Mouse (Mus musculus) heart, postnatal 10 days (tissue): Measurements from ENCODE around the gene 4930412O13Rik. TPM values are rescaled to one million over a fixed set of nuclear protein-coding genes. Genes with fewer than 3 reads are reported as not detected.

Source experiments
- DNase-seq, 2 experiments: peaks; one replicate each; pipeline ENCODE4 v3.0.0; 2021
- intact Hi-C: fragments of 180-260 bp; cut with DNase I; formaldehyde crosslinking; loops from one replicate; pipeline ENCODE4 v1.15.1; 2025
- total RNA-seq, 2 experiments: library from RNA; stranded (reverse); gene quantifications; 2 replicates each; pipeline ENCODE4 v1.2.3; 2021

Gene 4930412O13Rik
- total RNA-seq, 2 experiments from 2014 or later, result not detected

- intact Hi-C loops, result no loop called here
- no peak for DNase-seq
Measured at GRCm38 (mm10) chr2:9894836-9895593, 14.0 kb downstream of the 4930412O13Rik start.

GRCm38 (mm10) chr2:9896097-9896770 lies 15.2 kb downstream of the 4930412O13Rik start:
- intact Hi-C loops, result no loop called here
- DNase-seq, result no peak

GRCm38 (mm10) chr2:9897846-9898245 lies 16.8 kb downstream of the 4930412O13Rik start:
- DNase-seq, result no peak
- intact Hi-C loops, result no loop called here

- intact Hi-C loops, result no loop called here
- no peak for DNase-seq
Measured at GRCm38 (mm10) chr2:9903854-9904560, 23.0 kb downstream of the 4930412O13Rik start.

GRCm38 (mm10) chr2:9905995-9906394 lies 24.9 kb downstream of the 4930412O13Rik start:
- no peak for DNase-seq
- intact Hi-C loops, result no loop called here

GRCm38 (mm10) chr2:9917602-9918001 lies 36.5 kb downstream of the 4930412O13Rik start:
- intact Hi-C loops, result no loop called here
- no peak for DNase-seq

GRCm38 (mm10) chr2:9918691-9919471 lies 37.8 kb downstream of the 4930412O13Rik start:
- intact Hi-C loops, result no loop called here
- no peak for DNase-seq

- intact Hi-C loops, result no loop called here
- no peak for DNase-seq
Measured at GRCm38 (mm10) chr2:9926194-9926904, 45.3 kb downstream of the 4930412O13Rik start.

GRCm38 (mm10) chr2:9926905-9927283 lies 45.8 kb downstream of the 4930412O13Rik start:
- intact Hi-C loops, result no loop called here
- DNase-seq, result no peak

Other genes with a start within 250 kb of the 4930412O13Rik start
- gene 9230102O04Rik, start 8.3 kb downstream of the 4930412O13Rik start, total RNA-seq, result not detected
- under 1 TPM; 0.86 to 0.92 TPM for gene Gata3, start 8.8 kb downstream of the 4930412O13Rik start, total RNA-seq
- 1 to 10 TPM; 8.3 to 8.4 TPM for gene Taf3, start 167.3 kb downstream of the 4930412O13Rik start, total RNA-seq
- 1,000 to 10,000 TPM; 1,250 to 1,330 TPM for gene Atp5c1, start 199.3 kb downstream of the 4930412O13Rik start, total RNA-seq
- 10 to 100 TPM; 10.3 to 11.3 TPM for gene Kin, start 199.3 kb downstream of the 4930412O13Rik start, total RNA-seq